Mouse (Mus musculus) limb, embryonic 14.5 days (tissue): ENCODE data around the gene Pfn1. TPM values are rescaled to one million over a fixed set of nuclear protein-coding genes. Genes with fewer than 3 reads are reported as not detected.

ENCODE experiments used
- ATAC-seq: fragments of 200-750 bp; cut with Nextera tagmentation; 2 replicates; pipeline ENCODE4 v1.8.0; 2017; ENCODE audit warnings: low read depth, moderate number of reproducible peaks, moderate TSS enrichment; ENCODE audit not compliant: low FRiP score
- DNase-seq: peaks from one replicate; pipeline ENCODE4 v3.0.0-alpha.2; 2015; ENCODE audit warnings: low spot score
- H3K27ac ChIP-seq: fragments of 300-500 bp; sonication (generic); replicated peaks from 2 replicates; pipeline ENCODE4 v1.5.1; 2014; ENCODE audit warnings: low read depth, mild to moderate bottlenecking, low read length, moderate library complexity, mixed read lengths
- H3K27me3 ChIP-seq: fragments of 300-500 bp; sonication (generic); 2 replicates; pipeline ENCODE4 v1.6.1; 2014; ENCODE audit warnings: low read length, mixed read lengths; ENCODE audit not compliant: control insufficient read depth, insufficient read depth
- H3K36me3 ChIP-seq: fragments of 300-500 bp; sonication (generic); 2 replicates; pipeline ENCODE4 v1.6.1; 2014; ENCODE audit warnings: mild to moderate bottlenecking, low read length, moderate library complexity, mixed read lengths; ENCODE audit not compliant: control insufficient read depth, insufficient read depth
- H3K4me1 ChIP-seq: fragments of 300-500 bp; sonication (generic); 2 replicates; pipeline ENCODE4 v1.6.1; 2014; ENCODE audit warnings: antibody characterized with exemption, low read length, mixed read lengths; ENCODE audit not compliant: control insufficient read depth, insufficient read depth
- H3K4me2 ChIP-seq: fragments of 300-500 bp; sonication (generic); replicated peaks from 2 replicates; pipeline ENCODE4 v1.6.1; 2014; ENCODE audit warnings: low read depth, mild to moderate bottlenecking, low read length, moderate library complexity; ENCODE audit not compliant: severe bottlenecking
- H3K4me3 ChIP-seq: fragments of 300-500 bp; sonication (generic); replicated peaks from 2 replicates; pipeline ENCODE4 v1.5.1; 2014; ENCODE audit warnings: low read length
- H3K9ac ChIP-seq: fragments of 300-500 bp; sonication (generic); 2 replicates; pipeline ENCODE4 v1.6.1; 2014; ENCODE audit warnings: mild to moderate bottlenecking, low read depth, low read length, moderate library complexity; ENCODE audit not compliant: severe bottlenecking
- H3K9me3 ChIP-seq: fragments of 300-500 bp; sonication (generic); 2 replicates; pipeline ENCODE4 v1.6.1; 2016; ENCODE audit warnings: low read length; ENCODE audit not compliant: control insufficient read depth
- POLR2A ChIP-seq: fragments of 200-500 bp; IDR thresholded peaks from 2 replicates; pipeline ENCODE4 v1.8.0; 2012; ENCODE audit warnings: inconsistent platforms, mild to moderate bottlenecking, moderate library complexity, borderline replicate concordance; ENCODE audit not compliant: insufficient read depth, insufficient read length; ENCODE audit errors: extremely low read depth
- WGBS: fragments of 180-500 bp; shearing (Covaris S2); extraction: QIAGEN DNeasy Blood & Tissue Kit; methylation state at CpG from one replicate; pipeline ENCODE4 v1.1.7; 2014; 5-methylcytosine and 5-hydroxymethylcytosine counted together
- polyA plus RNA-seq, 2 experiments: library from polyadenylated mRNA; depleted of rRNA in 1 of 2; stranded (reverse) in 1 of 2; unstranded in 1 of 2; fragments of >200 nt; fragmentation: Nextera tagmentation in 1 of 2; extraction: Ambion mirVana in 1 of 2; gene quantifications; 2 replicates each; pipeline versions ENCODE4 v1.2.1 to v1.2.3; 2012 to 2014

Pfn1 gene
- polyA plus RNA-seq, 2 experiments: 946 to 1,675 TPM

GRCm38 (mm10) chr11:70650322-70651175, 3.9 kb downstream of the Pfn1 start:
- peak overlapping the region; percentile 9; the same call in 1 of the 2 replicates for H3K4me3 ChIP-seq
- 0 out of 2 replicates have a peak overlapping the region, but pooled peaks have one; percentile 1 for H3K4me2 ChIP-seq
- no peak for TF ChIP-seq POLR2A
- no peaks in the 10 kb centered on the region for H3K27me3 ChIP-seq
- WGBS: 77% methylated on average over 12 of the region's 12 CpGs
- DNase-seq (no peak), ATAC-seq (no peak)
- H3K4me1 ChIP-seq: peaks cover 23% of the 10 kb centered on the region
- H3K9me3 ChIP-seq: no peaks in the 10 kb centered on the region
- H3K36me3 ChIP-seq: peaks cover 53% of the 10 kb centered on the region
- H3K27ac ChIP-seq: no peak overlapping the region
- no peak overlapping the region for H3K9ac ChIP-seq

- 0 out of 2 replicates have a peak overlapping the region, but pooled peaks have one; percentile 89 for H3K4me2 ChIP-seq
- 80% methylated on average over 8 of the region's 8 CpGs for WGBS
- no peak overlapping the region for H3K9ac ChIP-seq
- peaks cover 66% of the 10 kb centered on the region for H3K36me3 ChIP-seq
- H3K9me3 ChIP-seq: no peaks in the 10 kb centered on the region
- peak overlapping the region; percentile 2; the same call in 1 of the 2 replicates for H3K4me3 ChIP-seq
- DNase-seq: no peak
- TF ChIP-seq POLR2A: no peak
- no peaks in the 10 kb centered on the region for H3K27me3 ChIP-seq
- no peak for ATAC-seq
- H3K27ac ChIP-seq: no peak overlapping the region
- peaks cover 26% of the 10 kb centered on the region for H3K4me1 ChIP-seq
These were observed 5.2 kb downstream of the Pfn1 start for GRCm38 (mm10) chr11:70649185-70649734.

- Histone ChIP-seq H3K27ac (no peak overlapping the region), H3K4me2 (peak overlapping the region; percentile 89), H3K4me1 (peaks cover 26% of the 10 kb centered on the region), H3K9ac (peak overlapping the region; percentile 76), H3K36me3 (peaks cover 74% of the 10 kb centered on the region), H3K4me3 (peak overlapping the region; percentile 75), H3K27me3 (no peaks in the 10 kb centered on the region), H3K9me3 (no peaks in the 10 kb centered on the region)
- TF ChIP-seq POLR2A: no peak
- no peak for DNase-seq
- 89% methylated on average over 4 of the region's 4 CpGs for WGBS
- no peak for ATAC-seq
These were observed 5.9 kb downstream of the Pfn1 start for GRCm38 (mm10) chr11:70648512-70648911.

GRCm38 (mm10) chr11:70647716-70648420, 6.6 kb downstream of the Pfn1 start:
- WGBS: 2% methylated on average over 28 of the region's 28 CpGs
- Histone ChIP-seq H3K27ac (peak overlapping the region; percentile 93), H3K4me3 (peak overlapping the region; percentile 75), H3K9me3 (no peaks in the 10 kb centered on the region), H3K27me3 (no peaks in the 10 kb centered on the region), H3K9ac (peak overlapping the region; percentile 76), H3K4me1 (peaks cover 25% of the 10 kb centered on the region), H3K4me2 (peak overlapping the region; percentile 89), H3K36me3 (peaks cover 71% of the 10 kb centered on the region)
- no peak for DNase-seq
- TF ChIP-seq POLR2A: no peak
- no peak for ATAC-seq
